Comparison of ENCODE assay signal across 9 mouse cellular contexts in genomic region chr12:69127170-69127569, GRCm38 (mm10). TPM values are rescaled to one million over a fixed set of nuclear protein-coding genes. Genes with fewer than 3 reads are reported as not detected.
DNase-seq lines count a peak whose midpoint lies in the region; ATAC-seq and TF ChIP-seq lines count a peak whose summit lies in the region.
"Had no signal": no experiment of that assay in that cellular context is flagged by ENCODE, and none has a peak within 500 bp of the region (broad histone marks: within the 10 kb centered on the region; RNA-seq: fewer than 3 reads in every experiment).

No protein-coding gene starts in this region.

- H3K36me3 ChIP-seq in liver, embryonic 11.5 days (ENCODE audit: control insufficient read depth, insufficient read depth, low read length) = no peaks in the 10 kb centered on the region
- H3K36me3 ChIP-seq: hindbrain, embryonic 15.5 days had no signal

- H3K27ac ChIP-seq in liver, embryonic 11.5 days (ENCODE audit: low read depth, low read length) = no peak overlapping the region
- no peak overlapping the region for H3K27ac ChIP-seq in embryonic fibroblast, embryonic 13.5 days (ENCODE audit: insufficient read depth, low read length)
- H3K27ac ChIP-seq: hindbrain, embryonic 15.5 days had no signal

- H3K27me3 ChIP-seq in liver, embryonic 11.5 days (replicated peaks; ENCODE audit: control insufficient read depth, insufficient read depth, low read length) = no peaks in the 10 kb centered on the region
- H3K27me3 ChIP-seq: hindbrain, embryonic 15.5 days had no signal

- peak; percentile 26 for DNase-seq in adrenal gland, adult 2 months
- no peak for DNase-seq in adrenal gland, adult 8-10 months
- DNase-seq in liver = peak; percentile 57
- DNase-seq in liver, embryonic 11.5 days (ENCODE audit: low spot score) = no peak
- DNase-seq in retina, postnatal 1 day = peak; percentile 26
- DNase-seq in right cerebral cortex, postnatal 10 days (ENCODE audit: low spot score in 2 of 2) = no peak
- no peak for DNase-seq in ovary, adult 18-20 months (ENCODE audit: low spot score)

- no peak for TF ChIP-seq POLR2A in embryonic fibroblast, embryonic 13.5 days (IDR thresholded peaks at IDR 0.05; ENCODE audit: low read depth, low read length)

- no peaks in the 10 kb centered on the region for H3K9me3 ChIP-seq in liver, embryonic 11.5 days (ENCODE audit: control insufficient read depth, low read length)
- H3K9me3 ChIP-seq: hindbrain, embryonic 15.5 days had no signal

- H3K9ac ChIP-seq in liver, embryonic 11.5 days (ENCODE audit: low read depth, low read length) = no peak overlapping the region
- H3K9ac ChIP-seq: hindbrain, embryonic 15.5 days had no signal

- peak; percentile 14; the same call in 1 of the 2 replicates for TF ChIP-seq CTCF in embryonic fibroblast, embryonic 13.5 days (IDR thresholded peaks at IDR 0.05; ENCODE audit: borderline replicate concordance, insufficient read depth, low read length)

- no peak overlapping the region for H3K4me2 ChIP-seq in liver, embryonic 11.5 days
- H3K4me2 ChIP-seq: hindbrain, embryonic 15.5 days had no signal

- no peak overlapping the region for H3K4me3 ChIP-seq in liver, embryonic 11.5 days (ENCODE audit: low read depth, low read length)
- no peak overlapping the region for H3K4me3 ChIP-seq in embryonic fibroblast, embryonic 13.5 days (ENCODE audit: insufficient read depth, low read length)
- H3K4me3 ChIP-seq: hindbrain, embryonic 15.5 days had no signal

- H3K4me1 ChIP-seq in liver, embryonic 11.5 days (replicated peaks; ENCODE audit: control insufficient read depth, insufficient read depth, low read length) = 0 out of 2 replicates have a peak, but pooled peaks cover 3% of the 10 kb centered on the region
- no peaks in the 10 kb centered on the region for H3K4me1 ChIP-seq in embryonic fibroblast, embryonic 13.5 days (ENCODE audit: control insufficient read depth, insufficient read depth, low read length)
- H3K4me1 ChIP-seq: hindbrain, embryonic 15.5 days had no signal

- 75% methylated on average over 5 of the region's 5 CpGs for WGBS in liver, embryonic 11.5 days

- no peak for ATAC-seq in liver, embryonic 11.5 days (replicated peaks; ENCODE audit: low FRiP score)

RNA-seq across cellular contexts. Expression of gene Rps29, which starts 31.8 kb away (rescaled TPM):
- total RNA-seq in adrenal gland, adult 2 months (2021) = 1,000 to 10,000 TPM; 1,031 to 1,526 TPM
- 962 and 1,016 TPM in 2 replicates for polyA plus RNA-seq in adrenal gland, adult 2 months (2012; rRNA removed)
- 1,000 to 10,000 TPM; 1,288 to 1,496 (median 1,367) TPM for total RNA-seq in adrenal gland, adult 8-10 months (2022)
- polyA plus RNA-seq in liver, embryonic 11.5 days (2014; fragmentation: Nextera tagmentation; extraction: Ambion mirVana) = 1,745 and 1,937 TPM in 2 replicates
- 1,114 and 1,231 TPM in 2 replicates for polyA plus RNA-seq in embryonic fibroblast, embryonic 13.5 days (2011; ENCODE audit: insufficient read length, low read depth, missing spikeins)

RNA-seq across cellular contexts. Expression of gene Lrr1, which starts 41.4 kb away (rescaled TPM):
- under 1 TPM in 1 of 2 experiments, not detected in 1; 0.17 TPM for total RNA-seq in adrenal gland, adult 2 months (2021)
- 0.64 TPM in 1 of 2 replicates, not detected in the other for polyA plus RNA-seq in adrenal gland, adult 2 months (2012; rRNA removed)
- not detected for total RNA-seq in adrenal gland, adult 8-10 months (2022)
- 28.5 and 33.5 TPM in 2 replicates for polyA plus RNA-seq in liver, embryonic 11.5 days (2014; fragmentation: Nextera tagmentation; extraction: Ambion mirVana)
- polyA plus RNA-seq in embryonic fibroblast, embryonic 13.5 days (2011; ENCODE audit: insufficient read length, low read depth, missing spikeins) = 2.6 and 4.7 TPM in 2 replicates

RNA-seq across cellular contexts. Expression of gene Rpl36al, which starts 56.7 kb away (rescaled TPM):
- 100 to 1,000 TPM; 629 to 634 TPM for total RNA-seq in adrenal gland, adult 2 months (2021)
- polyA plus RNA-seq in adrenal gland, adult 2 months (2012; rRNA removed) = 14.6 and 16.0 TPM in 2 replicates
- 100 to 1,000 TPM; 457 to 680 (median 548) TPM for total RNA-seq in adrenal gland, adult 8-10 months (2022)
- 999 and 1,044 TPM in 2 replicates for polyA plus RNA-seq in liver, embryonic 11.5 days (2014; fragmentation: Nextera tagmentation; extraction: Ambion mirVana)
- 395 and 420 TPM in 2 replicates for polyA plus RNA-seq in embryonic fibroblast, embryonic 13.5 days (2011; ENCODE audit: insufficient read length, low read depth, missing spikeins)

RNA-seq across cellular contexts. Expression of gene Mgat2, which starts 56.8 kb away (rescaled TPM):
- 10 to 100 TPM; 45.6 to 60.8 TPM for total RNA-seq in adrenal gland, adult 2 months (2021)
- polyA plus RNA-seq in adrenal gland, adult 2 months (2012; rRNA removed) = 26.7 and 29.5 TPM in 2 replicates
- total RNA-seq in adrenal gland, adult 8-10 months (2022) = 10 to 100 TPM; 59.8 to 89.4 (median 61.3) TPM
- polyA plus RNA-seq in liver, embryonic 11.5 days (2014; fragmentation: Nextera tagmentation; extraction: Ambion mirVana) = 44.9 and 50.7 TPM in 2 replicates
- polyA plus RNA-seq in embryonic fibroblast, embryonic 13.5 days (2011; ENCODE audit: insufficient read length, low read depth, missing spikeins) = 69.7 and 73.2 TPM in 2 replicates

Comparison
In these comparisons a context has a peak if more than half of its experiments do, and no peak if none do; other contexts are left out.
1. DNase-seq: peak in adrenal gland, adult 2 months (single experiment), liver (single experiment) and retina, postnatal 1 day (single experiment); none in adrenal gland, adult 8-10 months (single experiment), liver, embryonic 11.5 days (single experiment), right cerebral cortex, postnatal 10 days (0 of 2) and ovary, adult 18-20 months (single experiment).
2. RNA of gene Rpl36al, which starts 56.7 kb away (polyA plus RNA-seq): 999 to 1,044 TPM in liver, embryonic 11.5 days and 395 to 420 TPM in embryonic fibroblast, embryonic 13.5 days; 14.6 to 16.0 TPM in adrenal gland, adult 2 months; every median in the first group is over 10 times any median in the second.